24 mouse cellular contexts compared by ENCODE assay signal in genomic region chr9:58027426-58028180, GRCm38 (mm10). TPM values are rescaled to one million over a fixed set of nuclear protein-coding genes. Genes with fewer than 3 reads are reported as not detected.
A peak's percentile ranks its signal among the peaks of the same experiment; 100 is the strongest.
DNase-seq lines count a peak whose midpoint lies in the region; ATAC-seq and TF ChIP-seq lines count a peak whose summit lies in the region.
"Had no signal": no experiment of that assay in that cellular context is flagged by ENCODE, and none has a peak within 500 bp of the region (broad histone marks: within the 10 kb centered on the region; RNA-seq: fewer than 3 reads in every experiment).

No protein-coding gene starts in this region.

- in situ Hi-C loops in Patski (cut with MboI; ENCODE audit: low pct_unique_long_range_greater_than_20kb), result no loop called here

- no peak overlapping the region for H3K4me2 ChIP-seq in hindbrain, embryonic 11.5 days (replicated peaks; ENCODE audit: low read depth, low read length)
- H3K4me2 ChIP-seq: embryonic facial prominence, embryonic 15.5 days; heart, embryonic 13.5 days; hindbrain, embryonic 12.5 days had no signal

- H3K9ac ChIP-seq in hindbrain, embryonic 11.5 days (ENCODE audit: low read depth, low read length), result no peak overlapping the region
- H3K9ac ChIP-seq: embryonic facial prominence, embryonic 15.5 days; heart, embryonic 13.5 days; hindbrain, embryonic 12.5 days had no signal

- CTCF ChIA-PET in Patski (lab: Charles Lee), result interaction anchor here (1.2 to 1.7 kb wide), 4 partner anchors 11 to 188 kb away, joined by 3 to 5 read pairs (median 3); no protein-coding TSS in a partner anchor

- POLR2A ChIA-PET in Patski (lab: Charles Lee), result interaction anchor here (1.1 kb wide), 1 partner anchor 16 kb away, joined by 4 read pairs; no protein-coding TSS in a partner anchor

- H3K4me3 ChIP-seq in hindbrain, embryonic 11.5 days (ENCODE audit: low read depth, low read length), result no peak overlapping the region
- H3K4me3 ChIP-seq: embryonic facial prominence, embryonic 15.5 days; erythroblast, embryonic 14.5 days; forebrain, embryonic 10.5 days; heart, embryonic 13.5 days; hindbrain, embryonic 12.5 days had no signal

- WGBS in hindbrain, embryonic 11.5 days, result 64% methylated on average over 2 of the region's 2 CpGs

- no peaks in the 10 kb centered on the region for H3K4me1 ChIP-seq in hindbrain, embryonic 11.5 days (replicated peaks; ENCODE audit: control insufficient read depth, insufficient read depth, low read length)
- H3K4me1 ChIP-seq: embryonic facial prominence, embryonic 15.5 days; forebrain, embryonic 10.5 days; hindbrain, embryonic 12.5 days had no signal

- ATAC-seq in cerebellum, adult (ENCODE audit: insufficient number of reproducible peaks, low FRiP score, low TSS enrichment), result no peak
- peak; percentile 18 for ATAC-seq in Patski
- ATAC-seq in hindbrain, embryonic 11.5 days (ENCODE audit: low FRiP score), result no peak
- ATAC-seq: forebrain, embryonic 14.5 days; hindbrain, embryonic 16.5 days; inflammation-experienced regulatory T-cells, adult 6 months; intestine, postnatal 0 days had no signal

- DNase-seq in cerebellum, adult 18-20 months, result peak; percentile 15 to 16
- DNase-seq in gastrocnemius, adult 18-20 months (ENCODE audit: low spot score), result peak; percentile 23
- DNase-seq in gastrocnemius, postnatal 4 days (ENCODE audit: low spot score in 2 of 2), result no peak
- no peak for DNase-seq in Patski (ENCODE audit: low read depth, low spot score)
- no peak for DNase-seq in hindbrain, embryonic 11.5 days (ENCODE audit: low spot score)
- no peak for DNase-seq in right cerebral cortex, postnatal 4 days
- DNase-seq: adrenal gland, adult 8-10 months; adrenal gland, postnatal 36 days; embryo, embryonic 11 days; gastrocnemius, postnatal 14 days; heart, postnatal 36 days; kidney, adult 8-10 months had no signal

- H3K36me3 ChIP-seq in hindbrain, embryonic 11.5 days (ENCODE audit: control insufficient read depth, insufficient read depth, low read length), result no peaks in the 10 kb centered on the region
- H3K36me3 ChIP-seq: embryonic facial prominence, embryonic 15.5 days; forebrain, embryonic 10.5 days; heart, embryonic 13.5 days; hindbrain, embryonic 12.5 days had no signal

- no peaks in the 10 kb centered on the region for H3K27me3 ChIP-seq in Patski
- H3K27me3 ChIP-seq in hindbrain, embryonic 11.5 days (ENCODE audit: control insufficient read depth, insufficient read depth, low read length), result no peaks in the 10 kb centered on the region
- H3K27me3 ChIP-seq: hindbrain, embryonic 12.5 days had no signal

- no peaks in the 10 kb centered on the region for H3K9me3 ChIP-seq in hindbrain, embryonic 11.5 days (ENCODE audit: control insufficient read depth, low read length)
- H3K9me3 ChIP-seq: embryonic facial prominence, embryonic 15.5 days; forebrain, embryonic 10.5 days; heart, embryonic 13.5 days; hindbrain, embryonic 12.5 days had no signal

- no peak for TF ChIP-seq CTCF in Patski (IDR thresholded peaks at IDR 0.05)

- no peak overlapping the region for H3K27ac ChIP-seq in hindbrain, embryonic 11.5 days (ENCODE audit: low read depth, low read length)
- H3K27ac ChIP-seq: embryonic facial prominence, embryonic 15.5 days; forebrain, embryonic 10.5 days; heart, embryonic 13.5 days; hindbrain, embryonic 12.5 days had no signal

RNA-seq across cellular contexts. Expression of gene Cyp11a1, which starts 21.4 kb away (rescaled TPM):
- total RNA-seq in gastrocnemius, adult 18-20 months (2021), result under 1 TPM; 0.24 to 0.34 TPM
- total RNA-seq in gastrocnemius, postnatal 4 days (2021), result 1 to 10 TPM; 5.4 TPM
- polyA plus RNA-seq in Patski (2021), result 0.13 TPM
- not detected in 2 replicates for polyA plus RNA-seq in hindbrain, embryonic 11.5 days (2014; fragmentation: Nextera tagmentation; extraction: Ambion mirVana)
- total RNA-seq: common myeloid progenitor, adult 5-6 weeks had no signal
- polyA plus RNA-seq: forebrain, embryonic 10.5 days had no signal

RNA-seq across cellular contexts. Expression of gene Stra6, which starts 36.0 kb away (rescaled TPM):
- under 1 TPM; 0.16 to 0.90 TPM for total RNA-seq in gastrocnemius, adult 18-20 months (2021)
- total RNA-seq in gastrocnemius, postnatal 4 days (2021), result 1 to 10 TPM in 1 of 2 experiments, under 1 TPM in 1; 0.74 to 1.1 TPM
- polyA plus RNA-seq in Patski (2021), result 52.4 TPM
- 8.2 and 12.7 TPM in 2 replicates for polyA plus RNA-seq in hindbrain, embryonic 11.5 days (2014; fragmentation: Nextera tagmentation; extraction: Ambion mirVana)
- total RNA-seq: common myeloid progenitor, adult 5-6 weeks; granulocyte monocyte progenitor cell, adult 5-6 weeks had no signal
- polyA plus RNA-seq: erythroblast, embryonic 14.5 days had no signal

Comparison
In these comparisons a context has a peak if more than half of its experiments do, and no peak if none do; other contexts are left out.
1. DNase-seq: peak in cerebellum, adult 18-20 months (2 of 2) and gastrocnemius, adult 18-20 months (single experiment); none in gastrocnemius, postnatal 4 days (0 of 2), Patski (single experiment), hindbrain, embryonic 11.5 days (single experiment) and right cerebral cortex, postnatal 4 days (single experiment).
2. RNA of gene Cyp11a1, which starts 21.4 kb away (total RNA-seq): 5.4 TPM in gastrocnemius, postnatal 4 days; 0.24 to 0.34 TPM in gastrocnemius, adult 18-20 months; every median in the first group is over 4 times any median in the second.